Mouse (Mus musculus) spleen, adult 2 months (tissue): ENCODE results near the gene Ctsl. TPM values are rescaled to one million over a fixed set of nuclear protein-coding genes. Genes with fewer than 3 reads are reported as not detected.

Source experiments
- DNase-seq, 2 experiments: peaks; one replicate each; pipeline versions ENCODE4 v3.0.0 to v3.0.0-alpha.2; 2012 to 2021; ENCODE audit warnings: low spot score in 2 of 2, low read depth in 1 of 2
- H3K27ac ChIP-seq: fragments of 200-500 bp; 2 replicates; pipeline ENCODE4 v1.5.1; 2012; ENCODE audit warnings: low read length, inconsistent platforms; ENCODE audit not compliant: insufficient read depth
- H3K27me3 ChIP-seq: fragments of 200-500 bp; 2 replicates; pipeline ENCODE4 v1.6.1; 2012; ENCODE audit warnings: mild to moderate bottlenecking, moderate library complexity, low read length, inconsistent platforms; ENCODE audit not compliant: control insufficient read depth, insufficient read depth
- H3K36me3 ChIP-seq: fragments of 200-500 bp; 2 replicates; pipeline ENCODE4 v1.6.1; 2012; ENCODE audit warnings: mild to moderate bottlenecking, low read length, inconsistent platforms; ENCODE audit not compliant: control insufficient read depth, insufficient read depth
- H3K4me1 ChIP-seq: fragments of 200-500 bp; 2 replicates; pipeline ENCODE4 v1.6.1; 2011; ENCODE audit warnings: inconsistent platforms; ENCODE audit not compliant: control insufficient read depth, insufficient read depth, insufficient read length
- H3K4me3 ChIP-seq: fragments of 200-500 bp; 2 replicates; pipeline ENCODE4 v1.5.1; 2011; ENCODE audit warnings: mild to moderate bottlenecking, inconsistent platforms; ENCODE audit not compliant: insufficient read depth, insufficient read length; ENCODE audit errors: extremely low read depth
- CTCF ChIP-seq: fragments of 200-500 bp; IDR thresholded peaks from 2 replicates; pipeline ENCODE4 v1.5.1; 2011; ENCODE audit warnings: mild to moderate bottlenecking, inconsistent platforms; ENCODE audit not compliant: insufficient read depth, insufficient read length, insufficient replicate concordance; ENCODE audit errors: extremely low read depth
- POLR2A ChIP-seq: fragments of 200-500 bp; IDR thresholded peaks from 2 replicates; pipeline ENCODE4 v1.6.1; 2011; ENCODE audit warnings: low read depth, low read length, inconsistent platforms
- WGBS: fragments of 180-500 bp; shearing (Covaris S2); methylation state at CpG from one replicate; pipeline ENCODE4 v1.1.7; 2018; 5-methylcytosine and 5-hydroxymethylcytosine counted together
- polyA plus RNA-seq: library from polyadenylated mRNA; depleted of rRNA; stranded (reverse); fragments of >200 nt; gene quantifications from 2 replicates; pipeline ENCODE4 v1.2.3, GENCODE M21; 2012; rRNA removed

Ctsl gene
- 20.2 and 23.1 TPM in 2 replicates for polyA plus RNA-seq

DNA sequence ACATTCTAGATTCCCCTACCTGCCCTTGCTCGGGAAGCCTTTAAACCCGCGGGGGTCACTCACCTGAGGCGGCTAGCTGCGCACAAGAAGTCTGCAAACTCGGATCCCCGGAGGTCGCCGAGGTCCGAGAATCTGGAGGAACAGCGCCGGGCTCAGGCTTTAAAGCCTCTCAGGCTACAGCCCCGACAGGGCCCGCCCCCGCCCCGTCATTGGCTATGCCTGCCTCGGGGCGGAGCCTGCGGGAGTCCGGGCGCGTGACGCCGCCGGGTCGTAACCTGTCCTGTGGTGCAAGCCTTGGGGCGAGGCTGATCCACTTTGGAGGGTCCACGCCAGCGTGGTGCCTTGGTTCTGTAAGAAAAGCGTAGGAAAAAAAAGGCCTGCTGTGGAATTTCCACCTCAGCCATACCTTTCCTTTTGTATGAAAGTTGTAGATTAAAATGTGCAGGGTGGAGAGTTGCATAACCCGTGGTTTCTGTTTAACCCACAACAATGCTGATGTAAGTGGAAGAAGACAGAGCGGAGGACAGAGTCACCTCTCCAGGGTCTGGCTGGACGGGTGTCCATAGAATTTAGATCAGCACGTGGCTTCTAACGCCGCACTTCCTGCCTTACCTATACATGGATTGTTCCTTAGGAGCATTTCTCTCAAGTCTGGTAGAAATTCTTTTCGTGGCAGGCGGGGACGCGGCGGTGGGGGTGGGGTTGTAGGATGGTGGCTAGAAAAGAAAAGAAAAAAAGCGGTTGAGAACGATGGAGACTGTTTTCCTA, at the start of gene Ctsl:
TSS of gene Ctsl (minus strand) at position 718 of the 768 bp plus-strand sequence.
- H3K27me3 ChIP-seq, result no peaks in the 10 kb centered on the region
- DNase-seq, result peak; percentile 63 to 86
- TF ChIP-seq CTCF (no peak), POLR2A (peak; percentile 55)
- WGBS, result under 1% methylated on average over 43 of the region's 43 CpGs
- H3K36me3 ChIP-seq, result no peaks in the 10 kb centered on the region
- no peak within 1 kb of the TSS for H3K27ac ChIP-seq
- no peaks in the 10 kb centered on the region; the same call in 1 of the 2 replicates for H3K4me1 ChIP-seq
- H3K4me3 ChIP-seq, result peak within 1 kb of the TSS; percentile 64

DNA sequence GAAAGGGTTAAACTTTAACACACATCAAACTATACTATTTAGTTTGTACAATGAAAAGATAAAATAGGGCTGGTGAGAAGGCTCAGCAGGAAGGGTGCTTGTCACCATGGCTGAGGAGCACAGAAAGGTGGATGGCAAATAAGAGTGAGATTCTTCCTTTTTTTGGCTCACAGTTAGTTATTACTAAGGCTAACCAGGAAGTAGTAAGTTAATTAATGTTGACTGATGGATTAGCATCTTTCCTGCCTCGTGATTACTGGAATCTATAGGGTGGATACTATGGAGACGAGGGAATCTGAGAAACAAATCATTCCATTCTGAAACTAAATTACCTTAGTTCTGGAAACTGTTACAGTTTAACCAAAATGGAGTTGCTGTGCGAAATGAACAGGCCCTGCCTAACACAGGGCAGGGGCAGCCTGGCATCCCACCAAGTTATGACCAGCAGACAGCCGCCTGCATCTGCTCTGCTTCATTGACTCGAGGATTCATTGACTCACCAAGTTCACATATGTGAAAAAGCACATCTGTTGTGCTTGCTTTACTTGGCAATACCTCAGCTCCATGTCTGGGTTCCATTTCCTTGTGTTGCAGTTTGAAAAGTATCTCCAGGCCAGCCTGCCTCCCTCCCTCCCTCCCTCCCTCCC, 46.4 kb upstream of the Ctsl start:
- TF ChIP-seq POLR2A (no peak), CTCF (no peak)
- no peak overlapping the region for H3K4me3 ChIP-seq
- 81% methylated on average over 5 of the region's 5 CpGs for WGBS
- DNase-seq, result no peak
- no peaks in the 10 kb centered on the region for H3K36me3 ChIP-seq
- H3K27ac ChIP-seq, result no peak overlapping the region
- no peaks in the 10 kb centered on the region for H3K4me1 ChIP-seq
- no peaks in the 10 kb centered on the region for H3K27me3 ChIP-seq

DNA sequence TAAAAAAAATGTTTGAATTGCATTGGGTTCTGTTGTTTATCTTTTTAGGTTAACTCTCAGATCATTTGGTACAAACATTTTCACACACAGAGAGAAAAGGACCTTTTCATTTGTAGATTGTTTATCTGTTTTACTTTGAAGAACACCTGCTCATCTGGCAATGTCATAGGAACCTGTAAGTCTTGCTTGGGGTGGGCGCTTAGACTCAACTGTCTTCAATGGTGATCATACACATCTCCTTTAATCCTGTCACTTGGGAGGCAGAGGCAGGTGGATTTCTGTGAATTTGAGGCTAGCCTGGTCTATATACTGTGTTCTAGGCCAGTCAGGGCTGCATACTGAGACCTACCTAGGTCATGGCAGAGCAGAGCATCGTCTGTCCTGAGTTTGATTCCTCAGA, 45.0 kb upstream of the Ctsl start:
- Histone ChIP-seq H3K36me3 (no peaks in the 10 kb centered on the region), H3K27ac (no peak overlapping the region)
- WGBS, result 85% methylated on average over 2 of the region's 2 CpGs

DNA sequence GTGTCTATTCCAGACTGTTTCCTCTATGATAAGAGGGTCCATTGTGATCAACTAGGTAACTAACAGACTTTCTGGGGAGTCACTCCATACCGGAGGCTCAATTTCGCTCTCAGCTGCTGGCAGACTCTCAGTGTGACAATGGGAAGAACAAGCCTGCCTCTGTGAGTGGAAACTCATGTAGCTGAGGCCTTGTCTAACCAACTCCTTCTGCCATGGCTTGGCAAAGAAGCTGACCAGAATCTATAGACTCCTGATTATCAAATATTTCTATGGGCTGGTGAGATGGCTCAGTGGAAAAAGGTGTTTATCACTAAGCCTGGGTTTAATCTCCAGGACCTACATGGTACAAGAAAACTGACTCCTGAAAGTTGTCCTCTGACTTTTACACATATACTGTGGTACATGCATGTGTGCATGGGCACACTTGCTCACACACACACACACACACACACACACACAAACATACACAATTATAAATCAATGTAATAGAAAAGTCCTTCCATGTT, 42.1 kb upstream of the Ctsl start:
- no peak overlapping the region for H3K27ac ChIP-seq
- 82% methylated on average over 2 of the region's 2 CpGs for WGBS

More for the DNA sequence above, 45.0 kb upstream of the Ctsl start:
- TF ChIP-seq POLR2A (no peak), CTCF (no peak)
- Histone ChIP-seq H3K4me1 (no peaks in the 10 kb centered on the region), H3K4me3 (no peak overlapping the region), H3K27me3 (no peaks in the 10 kb centered on the region)
- no peak for DNase-seq

DNA sequence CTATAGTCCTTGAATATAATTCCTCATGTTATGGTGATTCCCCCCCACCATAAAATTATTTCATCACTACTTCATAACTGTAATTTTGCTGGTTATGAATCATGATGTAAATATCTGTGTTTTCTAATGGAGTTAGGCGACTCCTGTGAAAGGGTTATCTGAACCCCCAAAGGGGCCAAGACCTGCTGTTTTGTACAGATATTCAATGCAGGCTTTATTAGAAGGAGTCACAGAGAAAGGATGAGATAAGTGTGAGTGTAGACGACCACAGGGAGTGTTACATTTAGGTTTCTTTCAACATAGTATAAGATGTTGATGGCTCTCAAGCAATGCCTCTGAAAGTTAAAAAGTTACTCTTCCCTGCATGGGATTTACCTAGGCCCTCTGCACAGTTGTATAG, 40.6 kb upstream of the Ctsl start:
- TF ChIP-seq POLR2A, result no peak
- TF ChIP-seq CTCF, result no peak
- Histone ChIP-seq H3K4me1 (no peaks in the 10 kb centered on the region), H3K36me3 (no peaks in the 10 kb centered on the region), H3K27me3 (no peaks in the 10 kb centered on the region), H3K4me3 (no peak overlapping the region), H3K27ac (no peak overlapping the region)
- WGBS, result 72% methylated on average over 2 of the region's 2 CpGs
- DNase-seq, result no peak

More for the DNA sequence above, 42.1 kb upstream of the Ctsl start:
- H3K36me3 ChIP-seq, result no peaks in the 10 kb centered on the region
- H3K27me3 ChIP-seq, result no peaks in the 10 kb centered on the region
- DNase-seq, result no peak
- no peaks in the 10 kb centered on the region for H3K4me1 ChIP-seq
- no peak for TF ChIP-seq POLR2A
- no peak for TF ChIP-seq CTCF
- H3K4me3 ChIP-seq, result no peak overlapping the region

DNA sequence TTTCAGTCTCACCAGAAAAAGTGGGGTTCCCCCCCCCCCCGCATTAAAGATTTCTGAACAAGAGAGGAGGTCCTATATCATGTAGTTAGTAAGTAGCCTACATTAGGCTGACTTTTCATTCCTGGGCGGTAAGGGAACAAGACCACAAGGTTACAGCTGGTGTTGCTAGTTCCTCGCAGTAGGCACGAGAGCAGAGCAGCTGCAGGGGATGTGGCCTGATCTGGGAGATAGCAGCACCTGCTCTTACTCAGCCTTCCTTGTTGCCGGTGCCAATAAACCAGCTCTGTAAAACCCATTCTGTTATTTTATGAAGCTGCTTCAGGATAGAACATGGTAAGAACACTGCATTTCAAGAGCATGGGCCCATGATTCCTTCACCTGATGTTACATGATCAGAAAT, 39.9 kb upstream of the Ctsl start:
- no peaks in the 10 kb centered on the region for H3K36me3 ChIP-seq
- H3K4me3 ChIP-seq, result no peak overlapping the region
- WGBS, result 16% methylated on average over 5 of the region's 5 CpGs
- no peak overlapping the region for H3K27ac ChIP-seq
- H3K4me1 ChIP-seq, result no peaks in the 10 kb centered on the region
- no peaks in the 10 kb centered on the region for H3K27me3 ChIP-seq
- DNase-seq, result no peak
- TF ChIP-seq POLR2A (no peak), CTCF (no peak)
